Mouse (Mus musculus) MEL (cell line): ENCODE data around the gene Cabp7. TPM values are rescaled to one million over a fixed set of nuclear protein-coding genes. Genes with fewer than 3 reads are reported as not detected.

Source experiments
- DNase-seq: peaks from one replicate; pipeline ENCODE4 v3.0.0; 2011; ENCODE audit warnings: low read depth, low spot score
- H3K27ac ChIP-seq: 2 replicates; pipeline ENCODE4 v1.5.1; 2012; ENCODE audit warnings: low read depth, mild to moderate bottlenecking, control low read depth, low read length, moderate library complexity; ENCODE audit not compliant: control insufficient read depth
- H3K27me3 ChIP-seq, 2 experiments: fragments of 150-350 bp in 1 of 2; sonication (generic) in 1 of 2; 2 replicates each; pipeline ENCODE4 v1.6.1; 2012; ENCODE audit warnings: low read length in 2 of 2, mild to moderate bottlenecking in 2 of 2, improper control_type of control experiment in 1 of 2, moderate library complexity in 1 of 2; ENCODE audit not compliant: insufficient read depth in 2 of 2, control insufficient read depth in 1 of 2
- H3K36me3 ChIP-seq, 2 experiments: 2 replicates each; pipeline ENCODE4 v1.6.1; 2012 to 2014; ENCODE audit warnings: low read length in 2 of 2, improper control_type of control experiment in 1 of 2, inconsistent platforms in 1 of 2, mild to moderate bottlenecking in 1 of 2; ENCODE audit not compliant: insufficient read depth in 2 of 2, control insufficient read depth in 1 of 2
- H3K4me1 ChIP-seq, 2 experiments: fragments of 150-350 bp in 1 of 2; sonication (generic) in 1 of 2; 2 replicates each; pipeline ENCODE4 v1.6.1; 2012; ENCODE audit warnings: low read length in 2 of 2, improper control_type of control experiment in 1 of 2, mild to moderate bottlenecking in 1 of 2; ENCODE audit not compliant: insufficient read depth in 2 of 2, control insufficient read depth in 1 of 2
- H3K4me3 ChIP-seq, 2 experiments: fragments of 150-350 bp in 1 of 2; sonication (generic) in 1 of 2; 2 replicates each; pipeline ENCODE4 v1.5.1; 2012; ENCODE audit warnings: low read depth in 2 of 2, low read length in 2 of 2, mild to moderate bottlenecking in 2 of 2, moderate library complexity in 2 of 2, control low read depth in 1 of 2, improper control_type of control experiment in 1 of 2; ENCODE audit not compliant: control insufficient read depth in 1 of 2, insufficient read depth in 1 of 2
- H3K79me2 ChIP-seq: 2 replicates; pipeline ENCODE4 v1.6.1; 2012; ENCODE audit warnings: mild to moderate bottlenecking, low read length, moderate library complexity; ENCODE audit not compliant: control insufficient read depth, poor library complexity, insufficient read depth
- H3K9ac ChIP-seq: 2 replicates; pipeline ENCODE4 v1.6.1; 2012; ENCODE audit warnings: low read depth, mild to moderate bottlenecking, control low read depth, low read length, moderate library complexity; ENCODE audit not compliant: control insufficient read depth, poor library complexity, severe bottlenecking
- H3K9me3 ChIP-seq: fragments of 150-350 bp; sonication (generic); replicated peaks from 2 replicates; pipeline ENCODE4 v1.6.1; 2012; ENCODE audit warnings: mild to moderate bottlenecking, low read length, improper control_type of control experiment, moderate library complexity; ENCODE audit not compliant: insufficient read depth
- BHLHE40 ChIP-seq: IDR thresholded peaks from 2 replicates; pipeline ENCODE4 v1.6.1; 2012; ENCODE audit warnings: low read depth, mild to moderate bottlenecking, inconsistent platforms, low read length, improper control_type of control experiment, borderline replicate concordance
- CHD1 ChIP-seq: IDR thresholded peaks from 2 replicates; pipeline ENCODE4 v1.6.1; 2012; ENCODE audit warnings: low read depth, mild to moderate bottlenecking, inconsistent platforms, low read length, improper control_type of control experiment
- CHD2 ChIP-seq: IDR thresholded peaks from 2 replicates; pipeline ENCODE4 v1.6.1; 2011; ENCODE audit warnings: low read length, improper control_type of control experiment
- CTCF ChIP-seq, 3 experiments: IDR thresholded peaks in 2 of 3; conservative IDR thresholded peaks in 1 of 3; 2 replicates each; pipeline ENCODE4 v1.5.1; 2011 to 2012; ENCODE audit warnings: low read length in 3 of 3, low read depth in 2 of 3, mild to moderate bottlenecking in 2 of 3, improper control_type of control experiment in 1 of 3, inconsistent platforms in 1 of 3, mixed read lengths in 1 of 3, moderate library complexity in 1 of 3; ENCODE audit not compliant: control insufficient read depth in 1 of 3, insufficient read depth in 1 of 3, poor library complexity in 1 of 3, severe bottlenecking in 1 of 3
- E2F4 ChIP-seq: IDR thresholded peaks from 2 replicates; pipeline ENCODE4 v1.6.1; 2011; ENCODE audit warnings: low read depth, low read length, improper control_type of control experiment, borderline replicate concordance
- EP300 ChIP-seq, 2 experiments: IDR thresholded peaks; 2 replicates each; pipeline ENCODE4 v1.6.1; 2011; ENCODE audit warnings: improper control_type of control experiment in 2 of 2, low read length in 2 of 2, low read depth in 1 of 2, mild to moderate bottlenecking in 1 of 2
- ETS1 ChIP-seq: IDR thresholded peaks from 2 replicates; pipeline ENCODE4 v1.6.1; 2012; ENCODE audit warnings: low read depth, mild to moderate bottlenecking, inconsistent platforms, low read length, improper control_type of control experiment, moderate library complexity
- GABPA ChIP-seq: IDR thresholded peaks from 2 replicates; pipeline ENCODE4 v1.6.1; 2012; ENCODE audit warnings: low read depth, mild to moderate bottlenecking, inconsistent platforms, low read length, improper control_type of control experiment, moderate library complexity
- GATA1 ChIP-seq: IDR thresholded peaks from 2 replicates; pipeline ENCODE4 v1.6.1; 2011; ENCODE audit warnings: low read depth, low read length, improper control_type of control experiment
- HCFC1 ChIP-seq: IDR thresholded peaks from 2 replicates; pipeline ENCODE4 v1.6.1; 2012; ENCODE audit warnings: low read depth, mild to moderate bottlenecking, inconsistent platforms, low read length, improper control_type of control experiment, moderate library complexity
- JUND ChIP-seq: IDR thresholded peaks from 2 replicates; pipeline ENCODE4 v1.6.1; 2011; ENCODE audit warnings: low read depth, mild to moderate bottlenecking, improper control_type of control experiment, low read length
- MAFK ChIP-seq: IDR thresholded peaks from 2 replicates; pipeline ENCODE4 v1.6.1; 2011; ENCODE audit warnings: low read depth, mild to moderate bottlenecking, low read length, improper control_type of control experiment, borderline replicate concordance
- MAX ChIP-seq: IDR thresholded peaks from 2 replicates; pipeline ENCODE4 v1.6.1; 2011; ENCODE audit warnings: low read length, improper control_type of control experiment
- MAZ ChIP-seq: IDR thresholded peaks from 2 replicates; pipeline ENCODE4 v1.6.1; 2012; ENCODE audit warnings: low read depth, mild to moderate bottlenecking, inconsistent platforms, low read length, improper control_type of control experiment
- MXI1 ChIP-seq: IDR thresholded peaks from 2 replicates; pipeline ENCODE4 v1.6.1; 2011; ENCODE audit warnings: mild to moderate bottlenecking, low read depth, low read length, improper control_type of control experiment
- NRF1 ChIP-seq: IDR thresholded peaks from 2 replicates; pipeline ENCODE4 v1.6.1; 2014; ENCODE audit warnings: low read depth, mild to moderate bottlenecking, inconsistent platforms, low read length, improper control_type of control experiment, moderate library complexity; ENCODE audit not compliant: poor library complexity, insufficient read depth, severe bottlenecking
- POLR2AphosphoS2 ChIP-seq: IDR thresholded peaks from 2 replicates; pipeline ENCODE4 v1.6.1; 2011; ENCODE audit warnings: low read length, improper control_type of control experiment
- RCOR1 ChIP-seq: IDR thresholded peaks from 2 replicates; pipeline ENCODE4 v1.6.1; 2012; ENCODE audit warnings: low read depth, mild to moderate bottlenecking, inconsistent platforms, low read length, improper control_type of control experiment
- SMC3 ChIP-seq: IDR thresholded peaks from 2 replicates; pipeline ENCODE4 v1.6.1; 2011; ENCODE audit warnings: low read depth, low read length, improper control_type of control experiment
- TCF12 ChIP-seq: IDR thresholded peaks from 2 replicates; pipeline ENCODE4 v1.6.1; 2014; ENCODE audit warnings: low read depth, mild to moderate bottlenecking, inconsistent platforms, low read length, improper control_type of control experiment, moderate library complexity
- USF2 ChIP-seq, 2 experiments: IDR thresholded peaks; 2 replicates each; pipeline ENCODE4 v1.6.1; 2011 to 2012; ENCODE audit warnings: improper control_type of control experiment in 2 of 2, low read length in 2 of 2, borderline replicate concordance in 1 of 2, inconsistent platforms in 1 of 2, low read depth in 1 of 2, mild to moderate bottlenecking in 1 of 2; ENCODE audit not compliant: insufficient read depth in 1 of 2
- ZNF384 ChIP-seq: IDR thresholded peaks from 2 replicates; pipeline ENCODE4 v1.6.1; 2012; ENCODE audit warnings: low read depth, mild to moderate bottlenecking, inconsistent platforms, low read length, improper control_type of control experiment
- polyA plus RNA-seq, 2 experiments: library from polyadenylated mRNA; stranded (reverse) in 1 of 2; unstranded in 1 of 2; fragments of >175 nt in 1 of 2; fragments of >200 nt in 1 of 2; gene quantifications; 2 replicates each; pipeline versions ENCODE4 v1.2.1 to v1.2.4; 2012; ENCODE audit warnings: low replicate concordance in 2 of 2, low read depth in 1 of 2; ENCODE audit not compliant: insufficient read length in 2 of 2, insufficient read depth in 1 of 2, missing spikeins in 1 of 2
- total RNA-seq: library from RNA; depleted of rRNA; stranded (reverse); fragments of 300-350 nt; gene quantifications from 2 replicates; pipeline ENCODE4 v1.2.3, GENCODE M21; 2012

Gene Cabp7
- total and polyA plus RNA-seq, 3 experiments = 0.23 TPM; not detected in 2

DNA sequence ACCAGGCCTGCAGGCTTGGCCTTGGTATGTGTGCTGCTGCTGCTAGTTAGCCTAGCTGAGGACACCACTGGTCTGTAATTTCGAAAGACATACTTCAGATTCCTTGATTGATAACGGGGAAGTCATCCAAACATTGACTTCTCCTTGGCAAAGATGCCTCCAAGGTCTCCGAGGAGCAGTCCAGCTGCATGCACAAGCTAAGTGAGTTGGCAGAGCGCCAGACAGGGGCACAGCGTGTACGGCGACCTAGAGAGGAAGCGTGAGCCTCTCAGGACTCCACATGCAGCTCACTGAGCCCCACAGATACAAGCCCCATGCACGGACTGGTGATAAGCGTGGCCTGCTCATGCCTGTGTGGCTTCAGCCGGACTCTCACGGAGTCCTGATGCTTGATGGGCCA, 17.0 kb downstream of the Cabp7 start (continued):
- TF ChIP-seq HCFC1 (no peak), ZNF384 (no peak), NRF1 (no peak), RCOR1 (no peak), TCF12 (peak; percentile 63; the same call in 1 of the 2 replicates), MAX (peak; percentile 86), EP300 (IDR thresholded peaks at IDR 0.05; ENCODE audit: low read depth in 1 of 2, low read length in 2 of 2) (peak; percentile 38 to 72), SMC3 (no peak), MXI1 (peak; percentile 83), MAZ (no peak), USF2 (IDR thresholded peaks at IDR 0.05; ENCODE audit: borderline replicate concordance in 1 of 2, insufficient read depth in 1 of 2, low read depth in 1 of 2, low read length in 2 of 2) (no peak), BHLHE40 (no peak), CHD1 (no peak), CTCF (IDR thresholded peaks at IDR 0.05 in 2 of 3, conservative IDR thresholded peaks at IDR 0.05 in 1 of 3; ENCODE audit: control insufficient read depth in 1 of 3, insufficient read depth in 1 of 3, low read depth in 2 of 3, low read length in 3 of 3, poor library complexity in 1 of 3, severe bottlenecking in 1 of 3) (no peak), MAFK (no peak), GABPA (no peak), ETS1 (peak; percentile 64), JUND (no peak)

- no peaks in the 10 kb centered on the region for H3K9me3 ChIP-seq
- H3K27ac ChIP-seq = no peak overlapping the region
- no peak overlapping the region for H3K4me3 ChIP-seq
- no peaks in the 10 kb centered on the region for H3K4me1 ChIP-seq
- no peak overlapping the region for H3K9ac ChIP-seq
- no peak for DNase-seq
- no peaks in the 10 kb centered on the region for H3K79me2 ChIP-seq
- H3K36me3 ChIP-seq = no peaks in the 10 kb centered on the region
- TF ChIP-seq MAFK = no peak
- H3K27me3 ChIP-seq = no peaks in the 10 kb centered on the region
Observed at GRCm38 (mm10) chr11:4721728-4722127, 24.9 kb downstream of the Cabp7 start.

DNA sequence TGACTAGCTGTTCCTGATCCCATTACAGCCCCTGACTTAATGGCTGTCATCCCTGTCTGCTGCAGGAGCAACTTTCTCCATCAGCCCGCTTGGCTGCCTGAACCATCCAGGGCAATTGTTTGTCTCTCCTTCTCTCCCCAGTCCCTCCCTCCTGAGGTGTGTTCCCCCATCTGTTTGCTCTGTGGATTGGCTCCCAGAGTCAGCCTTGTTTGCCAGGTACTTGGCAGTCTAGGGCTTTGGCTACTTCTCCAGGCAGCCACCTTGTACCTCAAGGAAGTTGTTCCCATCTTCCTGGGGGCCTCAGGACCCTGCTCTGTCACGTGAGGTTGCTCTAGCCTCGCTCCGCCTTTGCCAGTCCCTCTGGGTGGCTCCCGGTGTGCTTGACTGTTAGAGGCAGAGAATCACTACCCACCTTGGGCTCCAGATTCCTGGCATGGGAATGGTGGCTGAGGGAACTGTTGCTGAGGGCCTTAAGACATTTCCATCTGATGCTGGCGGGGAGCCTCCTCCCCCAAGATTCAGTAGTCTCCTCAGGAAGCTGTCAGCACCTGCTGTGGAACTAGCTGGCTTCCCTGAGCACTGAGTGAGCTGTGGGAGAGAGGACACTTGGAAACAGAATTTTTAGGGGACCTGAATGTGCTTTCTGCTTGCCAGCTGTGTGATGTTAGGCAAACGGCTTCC, 25.5 kb downstream of the Cabp7 start:
- no peak for DNase-seq
- H3K27ac ChIP-seq = no peak overlapping the region
- no peak for TF ChIP-seq SMC3
- TF ChIP-seq GATA1 = no peak
- no peak for TF ChIP-seq USF2 (IDR thresholded peaks at IDR 0.05; ENCODE audit: borderline replicate concordance in 1 of 2, insufficient read depth in 1 of 2, low read depth in 1 of 2, low read length in 2 of 2)
- no peak for TF ChIP-seq E2F4
- no peak for TF ChIP-seq CHD2
- TF ChIP-seq TCF12 = no peak
- no peak for TF ChIP-seq HCFC1
- no peak for TF ChIP-seq JUND
- TF ChIP-seq POLR2AphosphoS2 = no peak
- no peak for TF ChIP-seq CHD1
- no peak for TF ChIP-seq EP300 (IDR thresholded peaks at IDR 0.05; ENCODE audit: low read depth in 1 of 2, low read length in 2 of 2)
- TF ChIP-seq, all 39 proteins: peak for 0
- Histone ChIP-seq H3K9ac (no peak overlapping the region), H3K36me3 (no peaks in the 10 kb centered on the region), H3K9me3 (no peaks in the 10 kb centered on the region), H3K79me2 (no peaks in the 10 kb centered on the region), H3K4me1 (no peaks in the 10 kb centered on the region), H3K27me3 (no peaks in the 10 kb centered on the region), H3K4me3 (no peak overlapping the region)
